Mouse (Mus musculus) embryonic facial prominence, embryonic 15.5 days (tissue): ENCODE results near the gene Nrg4. TPM values are rescaled to one million over a fixed set of nuclear protein-coding genes. Genes with fewer than 3 reads are reported as not detected.

Experiments used
- ATAC-seq: fragments of 200-750 bp; cut with Nextera tagmentation; 2 replicates; pipeline ENCODE4 v1.8.0; 2017; ENCODE audit warnings: low read depth, moderate TSS enrichment; ENCODE audit not compliant: insufficient number of reproducible peaks, low FRiP score, low TSS enrichment
- H3K27ac ChIP-seq: fragments of 300-500 bp; sonication (generic); replicated peaks from 2 replicates; pipeline ENCODE4 v1.5.1; 2015; ENCODE audit warnings: mild to moderate bottlenecking, inconsistent platforms
- H3K27me3 ChIP-seq: fragments of 300-500 bp; sonication (generic); 2 replicates; pipeline ENCODE4 v1.6.1; 2015; ENCODE audit warnings: inconsistent platforms
- H3K36me3 ChIP-seq: fragments of 300-500 bp; sonication (generic); 2 replicates; pipeline ENCODE4 v1.6.1; 2015; ENCODE audit warnings: mild to moderate bottlenecking, inconsistent platforms
- H3K4me1 ChIP-seq: fragments of 300-500 bp; sonication (generic); 2 replicates; pipeline ENCODE4 v1.6.1; 2015; ENCODE audit warnings: inconsistent platforms
- H3K4me2 ChIP-seq: fragments of 300-500 bp; sonication (generic); replicated peaks from 2 replicates; pipeline ENCODE4 v1.6.1; 2015; ENCODE audit warnings: mild to moderate bottlenecking, inconsistent platforms
- H3K4me3 ChIP-seq: fragments of 300-500 bp; sonication (generic); replicated peaks from 2 replicates; pipeline ENCODE4 v1.5.1; 2015; ENCODE audit warnings: mild to moderate bottlenecking, inconsistent platforms
- H3K9ac ChIP-seq: fragments of 300-500 bp; sonication (generic); 2 replicates; pipeline ENCODE4 v1.6.1; 2015; ENCODE audit warnings: inconsistent platforms
- H3K9me3 ChIP-seq: fragments of 300-500 bp; sonication (generic); replicated peaks from 2 replicates; pipeline ENCODE4 v1.6.1; 2016; ENCODE audit warnings: inconsistent platforms
- WGBS: fragments of 180-500 bp; shearing (Covaris S2); methylation state at CpG from one replicate; pipeline ENCODE4 v1.1.7; 2015; 5-methylcytosine and 5-hydroxymethylcytosine counted together
- polyA plus RNA-seq: library from polyadenylated mRNA; unstranded; fragments of >200 nt; fragmentation: Nextera tagmentation; extraction: Ambion mirVana; gene quantifications from 2 replicates; pipeline ENCODE4 v1.2.1, GENCODE M21; 2015

The Nrg4 gene
- polyA plus RNA-seq, 1 experiment from 2014 or later: 1.5 TPM

DNA sequence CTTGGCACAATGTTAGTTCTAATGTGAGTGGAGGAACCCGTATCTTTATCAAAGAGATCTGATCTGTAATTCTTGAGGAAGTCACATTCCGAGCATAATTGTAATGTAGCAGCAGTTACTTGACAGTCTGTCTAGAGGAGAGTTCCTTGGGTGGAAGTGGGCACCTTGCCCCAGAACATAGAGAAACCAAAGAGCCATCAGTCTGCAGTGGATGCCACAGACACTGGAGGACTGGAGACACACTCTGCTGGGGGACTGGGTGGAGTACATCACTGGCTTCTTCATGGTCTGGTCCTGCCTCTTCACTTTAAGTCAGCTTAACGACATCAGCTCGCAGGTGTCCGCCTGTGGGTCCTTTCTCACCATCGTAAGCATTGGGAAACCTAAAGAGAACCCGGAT lies 17.5 kb upstream of the Nrg4 start:
- Histone ChIP-seq H3K4me1 (no peaks in the 10 kb centered on the region), H3K36me3 (no peaks in the 10 kb centered on the region), H3K9ac (no peak overlapping the region), H3K4me2 (no peak overlapping the region), H3K4me3 (no peak overlapping the region), H3K9me3 (no peaks in the 10 kb centered on the region), H3K27ac (no peak overlapping the region), H3K27me3 (no peaks in the 10 kb centered on the region)
- WGBS: 73% methylated on average over 7 of the region's 7 CpGs
- ATAC-seq: no peak

DNA sequence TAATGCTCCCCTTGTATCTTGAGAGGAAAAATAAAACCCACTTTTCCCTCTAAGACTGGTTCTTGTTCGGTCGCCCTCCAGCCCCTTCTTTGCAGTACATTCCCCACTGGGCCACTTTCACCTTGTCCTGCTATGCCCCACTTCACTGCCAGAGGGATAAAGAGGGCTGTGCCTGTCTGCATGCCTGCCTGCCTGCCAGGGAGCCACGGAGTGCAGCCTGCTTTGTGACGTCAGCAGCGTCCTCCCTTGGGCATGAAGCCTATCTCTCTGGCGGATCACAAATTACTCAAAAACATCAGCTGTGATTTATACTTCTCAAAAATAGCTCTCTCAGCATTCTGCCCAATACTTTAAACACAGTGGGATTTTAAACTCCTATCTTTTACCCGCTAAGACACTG lies 6.3 kb upstream of the Nrg4 start:
- Histone ChIP-seq H3K4me1 (peaks cover 19% of the 10 kb centered on the region; the same call in 1 of the 2 replicates), H3K4me3 (no peak overlapping the region), H3K27ac (no peak overlapping the region), H3K27me3 (peaks cover 18% of the 10 kb centered on the region), H3K9me3 (no peaks in the 10 kb centered on the region), H3K9ac (no peak overlapping the region), H3K36me3 (no peaks in the 10 kb centered on the region), H3K4me2 (no peak overlapping the region)
- WGBS: 21% methylated on average over 7 of the region's 7 CpGs
- peak; percentile 29; the same call in 1 of the 2 replicates for ATAC-seq

DNA sequence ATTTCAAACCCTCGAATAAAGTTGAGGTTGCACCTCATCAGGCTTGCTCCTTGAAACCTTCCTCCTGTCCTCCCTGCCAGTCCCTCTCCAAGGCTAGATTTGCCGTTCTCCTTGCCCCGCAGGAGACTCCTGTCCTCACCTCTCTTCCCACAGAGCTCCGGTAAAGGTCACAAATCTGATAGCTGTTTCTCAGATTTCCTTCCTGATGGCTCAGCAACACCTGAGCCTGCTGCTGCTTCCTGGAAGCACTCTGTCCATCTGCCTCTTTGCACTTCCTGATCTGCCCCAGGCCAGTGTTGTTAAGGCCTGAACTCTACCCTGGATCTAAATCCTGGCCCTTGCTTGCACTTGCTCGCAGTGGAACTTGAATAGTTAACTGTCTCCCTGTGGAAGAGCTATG lies 5.8 kb upstream of the Nrg4 start:
- Histone ChIP-seq H3K4me1 (peaks cover 20% of the 10 kb centered on the region), H3K9ac (no peak overlapping the region), H3K4me2 (no peak overlapping the region), H3K9me3 (no peaks in the 10 kb centered on the region), H3K36me3 (no peaks in the 10 kb centered on the region), H3K4me3 (no peak overlapping the region), H3K27ac (no peak overlapping the region), H3K27me3 (peaks cover 20% of the 10 kb centered on the region)
- WGBS: 22% methylated on average over 5 of the region's 5 CpGs
- no peak for ATAC-seq

DNA sequence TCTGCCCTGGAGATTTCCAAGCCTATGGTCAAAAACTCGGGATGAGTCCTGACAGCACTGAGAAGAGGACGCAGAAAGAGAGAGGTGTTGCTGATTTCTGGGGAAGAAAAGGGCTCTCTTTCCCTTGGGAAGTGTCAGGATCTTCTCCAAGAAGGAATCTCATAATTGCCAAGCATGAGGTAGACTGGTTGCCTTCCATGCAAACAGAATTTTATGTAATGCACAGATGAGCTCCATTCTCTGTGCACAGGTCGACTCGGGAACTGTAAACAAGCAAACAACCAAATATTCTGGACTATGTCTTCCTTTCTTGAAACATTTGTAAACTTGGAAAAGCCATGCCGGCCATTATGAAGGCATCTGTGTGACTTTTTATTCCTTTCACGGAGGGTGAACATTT lies 2.8 kb upstream of the Nrg4 start:
- Histone ChIP-seq H3K4me2 (no peak overlapping the region), H3K9me3 (no peaks in the 10 kb centered on the region), H3K27ac (no peak overlapping the region), H3K36me3 (no peaks in the 10 kb centered on the region), H3K4me3 (no peak overlapping the region), H3K9ac (no peak overlapping the region), H3K4me1 (peaks cover 32% of the 10 kb centered on the region), H3K27me3 (peaks cover 32% of the 10 kb centered on the region)
- no peak for ATAC-seq
- 76% methylated on average over 6 of the region's 6 CpGs for WGBS

DNA sequence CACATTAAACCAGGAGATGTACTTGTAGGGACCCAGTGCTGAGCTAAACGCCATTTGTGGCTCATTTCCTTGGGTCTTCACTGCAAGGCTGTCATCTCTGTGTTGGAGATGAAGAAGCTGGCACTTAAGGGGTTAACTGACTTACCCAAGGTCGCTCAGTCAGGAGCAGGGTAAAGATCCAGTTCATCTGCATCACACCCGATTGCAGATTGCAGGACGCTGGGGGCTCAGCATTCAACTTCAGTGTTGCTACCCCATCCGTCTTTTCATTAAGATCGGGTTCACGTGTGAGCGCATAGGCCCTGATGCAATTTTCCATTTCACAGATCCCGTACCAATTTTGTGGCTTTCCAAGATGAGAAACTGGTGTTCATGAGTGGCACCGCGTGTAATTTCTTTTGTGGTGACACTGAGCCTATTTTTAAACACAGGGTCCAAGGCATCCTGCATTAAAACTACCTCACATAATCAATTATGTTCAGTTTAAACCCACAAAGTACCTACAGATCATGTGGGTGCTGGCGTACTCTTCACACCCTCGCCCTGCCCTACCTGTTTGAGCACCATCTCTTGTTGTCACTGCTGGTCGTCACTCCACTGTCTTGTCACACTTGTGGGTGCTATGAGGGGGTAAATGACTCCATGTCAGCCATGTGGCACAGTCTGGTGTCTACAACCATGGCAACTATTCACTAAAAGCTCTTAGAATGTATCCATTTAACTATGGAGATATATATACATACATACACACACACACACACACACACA lies 1.7 kb upstream of the Nrg4 start:
- no peak overlapping the region for H3K4me3 ChIP-seq
- H3K27ac ChIP-seq: no peak overlapping the region
- H3K4me2 ChIP-seq: no peak overlapping the region
- H3K27me3 ChIP-seq: peaks cover 40% of the 10 kb centered on the region
- no peak for ATAC-seq
- H3K36me3 ChIP-seq: no peaks in the 10 kb centered on the region
- 20% methylated on average over 14 of the region's 14 CpGs for WGBS
- H3K9ac ChIP-seq: no peak overlapping the region
- peaks cover 32% of the 10 kb centered on the region for H3K4me1 ChIP-seq
- no peaks in the 10 kb centered on the region for H3K9me3 ChIP-seq

DNA sequence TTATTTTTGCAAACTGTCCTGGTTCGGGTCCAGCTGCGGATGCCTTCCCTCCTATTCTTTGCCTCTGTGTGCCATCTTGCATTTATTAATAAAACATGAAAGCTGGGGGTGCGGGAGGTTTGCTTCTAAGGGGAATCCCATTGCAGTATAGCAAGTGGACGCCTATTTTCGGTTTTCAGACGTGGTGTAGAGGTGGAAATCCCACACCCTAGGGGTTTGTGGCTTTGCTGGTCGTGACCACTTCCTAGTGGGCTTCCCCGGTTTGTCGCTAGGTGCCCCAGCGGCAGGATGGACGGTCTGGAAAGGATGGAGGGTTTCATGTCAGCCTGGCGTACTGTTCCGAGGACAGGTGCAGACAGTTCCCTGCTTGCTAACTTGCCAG lies 581 bp upstream of the Nrg4 start:
- peak overlapping the region; percentile 86 for H3K4me2 ChIP-seq
- H3K27ac ChIP-seq: no peak overlapping the region
- no peaks in the 10 kb centered on the region for H3K9me3 ChIP-seq
- H3K4me3 ChIP-seq: peak overlapping the region; percentile 61
- no peaks in the 10 kb centered on the region for H3K36me3 ChIP-seq
- peaks cover 26% of the 10 kb centered on the region for H3K4me1 ChIP-seq
- peaks cover 45% of the 10 kb centered on the region for H3K27me3 ChIP-seq
- WGBS: 0% methylated on average over 13 of the region's 13 CpGs
- peak overlapping the region; percentile 60 for H3K9ac ChIP-seq
- ATAC-seq: no peak

DNA sequence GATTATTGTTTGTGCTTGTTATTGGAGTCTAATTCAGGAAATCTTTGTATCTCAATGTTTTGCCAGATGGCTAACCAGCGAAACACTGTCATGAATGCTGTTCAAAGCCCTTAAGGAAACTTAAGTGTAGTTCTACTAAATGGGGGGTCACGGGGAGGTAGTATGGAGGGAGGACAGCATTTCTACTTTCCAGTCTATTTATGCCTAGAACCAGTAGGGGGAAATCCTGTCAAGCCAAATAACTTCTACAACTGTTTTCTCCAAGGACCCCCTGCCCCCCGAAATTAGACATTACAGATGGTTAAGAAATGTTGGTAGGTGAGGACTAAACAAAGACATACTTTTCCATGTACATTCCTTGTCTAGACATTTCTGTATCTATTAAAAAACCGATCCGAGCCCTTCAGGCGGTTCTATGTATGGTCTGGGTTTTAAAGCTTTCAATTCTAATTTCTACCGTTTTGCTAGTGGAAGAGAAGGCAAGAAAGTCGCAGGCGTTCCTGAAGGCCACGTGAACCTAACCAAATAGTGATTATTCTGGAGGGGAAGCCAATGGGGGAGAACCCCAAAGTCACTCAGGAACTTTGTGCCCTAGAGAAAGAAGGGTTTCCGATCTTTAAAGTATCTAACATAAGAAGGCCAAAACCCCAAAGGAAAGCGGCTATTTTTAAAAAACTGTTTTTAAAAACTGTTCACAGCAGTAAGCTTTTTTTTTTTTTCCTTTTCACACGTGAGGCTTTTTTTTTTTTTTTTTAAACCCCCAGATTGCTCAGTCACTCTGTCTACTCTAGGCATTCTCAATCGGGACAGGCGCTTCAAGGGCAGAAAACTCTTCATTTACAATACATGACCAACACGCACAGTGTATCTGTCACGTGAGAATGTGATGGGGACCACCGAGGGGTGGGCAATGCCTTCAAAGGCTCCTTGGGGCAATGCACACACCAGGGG lies 805 bp downstream of the Nrg4 start:
- Histone ChIP-seq H3K4me1 (peaks cover 16% of the 10 kb centered on the region), H3K9ac (peak overlapping the region; percentile 60; the same call in 1 of the 2 replicates), H3K9me3 (no peaks in the 10 kb centered on the region), H3K27me3 (peaks cover 45% of the 10 kb centered on the region), H3K4me3 (peak overlapping the region; percentile 61), H3K27ac (no peak overlapping the region), H3K4me2 (peak overlapping the region; percentile 86), H3K36me3 (no peaks in the 10 kb centered on the region)
- ATAC-seq: no peak
- WGBS: 12% methylated on average over 18 of the region's 18 CpGs

DNA sequence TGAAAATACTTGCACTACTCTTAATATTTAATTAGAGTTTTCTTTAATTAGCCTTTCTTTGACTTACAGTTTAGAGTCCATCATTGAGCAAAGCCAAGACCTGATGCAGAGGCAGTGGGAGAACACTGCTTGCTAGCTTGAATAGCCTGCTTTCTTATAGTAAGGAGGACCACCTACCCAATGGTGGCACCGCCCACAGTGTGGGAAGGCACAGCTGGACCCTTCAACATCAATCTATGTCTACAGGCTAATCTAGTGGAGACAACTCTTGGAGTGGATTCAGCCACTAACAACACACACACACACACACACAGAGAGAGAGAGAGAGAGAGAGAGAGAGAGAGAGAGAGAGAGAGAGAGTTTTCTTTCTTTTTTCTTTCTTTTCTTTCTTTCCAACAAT lies 1.6 kb downstream of the Nrg4 start:
- no peak overlapping the region for H3K4me3 ChIP-seq
- H3K27ac ChIP-seq: no peak overlapping the region
- H3K27me3 ChIP-seq: peaks cover 43% of the 10 kb centered on the region
- no peaks in the 10 kb centered on the region for H3K9me3 ChIP-seq
- 44% methylated on average over 1 of the region's 1 CpGs for WGBS
- H3K4me2 ChIP-seq: no peak overlapping the region
- H3K4me1 ChIP-seq: peaks cover 16% of the 10 kb centered on the region
- no peaks in the 10 kb centered on the region for H3K36me3 ChIP-seq
- no peak overlapping the region for H3K9ac ChIP-seq
- ATAC-seq: no peak

DNA sequence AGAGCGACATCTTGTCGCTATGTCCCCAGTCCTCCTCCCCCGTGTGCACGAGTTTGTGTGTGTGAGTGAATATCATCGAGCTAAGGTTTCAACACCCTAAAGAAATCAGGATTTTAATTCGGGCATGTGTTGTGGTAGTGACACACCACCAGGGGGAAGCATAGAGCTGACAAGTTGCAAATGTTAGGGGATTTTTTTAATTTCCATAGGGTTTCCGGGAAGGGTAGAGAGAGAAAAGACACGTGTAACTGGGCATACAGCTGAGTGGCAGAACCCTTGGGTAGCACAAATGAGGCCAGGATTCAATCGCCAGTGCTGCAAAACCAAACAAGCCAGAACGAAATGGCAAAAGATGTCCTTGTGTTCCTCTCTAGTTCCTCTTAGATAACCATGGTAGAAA lies 2.1 kb downstream of the Nrg4 start:
- Histone ChIP-seq H3K4me1 (peaks cover 16% of the 10 kb centered on the region), H3K4me2 (no peak overlapping the region), H3K27me3 (peaks cover 42% of the 10 kb centered on the region), H3K9ac (no peak overlapping the region), H3K9me3 (no peaks in the 10 kb centered on the region), H3K36me3 (no peaks in the 10 kb centered on the region), H3K27ac (no peak overlapping the region), H3K4me3 (no peak overlapping the region)
- no peak for ATAC-seq
- WGBS: 48% methylated on average over 10 of the region's 10 CpGs

DNA sequence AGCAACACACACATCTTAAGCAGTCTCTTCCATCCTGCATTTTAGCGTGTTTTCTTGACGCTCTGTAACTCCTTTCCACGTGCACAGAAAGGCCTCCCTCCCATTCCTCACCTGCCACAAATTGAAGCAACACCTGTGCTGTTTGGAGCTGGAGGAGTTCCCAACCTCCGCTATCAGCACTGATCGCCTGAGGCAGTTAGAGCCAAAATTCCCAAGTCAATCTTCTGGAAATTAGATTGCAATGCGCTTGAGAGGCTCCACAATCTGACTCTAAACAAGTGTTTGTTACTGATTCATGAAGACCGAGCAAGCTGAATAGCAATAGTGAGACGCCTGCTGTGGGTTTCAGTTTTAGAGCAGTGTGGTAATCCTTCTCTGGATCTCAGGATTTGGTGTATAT lies 2.6 kb downstream of the Nrg4 start:
- Histone ChIP-seq H3K4me2 (no peak overlapping the region), H3K36me3 (no peaks in the 10 kb centered on the region), H3K4me1 (peaks cover 16% of the 10 kb centered on the region), H3K27ac (no peak overlapping the region), H3K4me3 (no peak overlapping the region), H3K9ac (no peak overlapping the region), H3K9me3 (no peaks in the 10 kb centered on the region), H3K27me3 (peaks cover 38% of the 10 kb centered on the region)
- ATAC-seq: no peak
- 40% methylated on average over 8 of the region's 8 CpGs for WGBS

DNA sequence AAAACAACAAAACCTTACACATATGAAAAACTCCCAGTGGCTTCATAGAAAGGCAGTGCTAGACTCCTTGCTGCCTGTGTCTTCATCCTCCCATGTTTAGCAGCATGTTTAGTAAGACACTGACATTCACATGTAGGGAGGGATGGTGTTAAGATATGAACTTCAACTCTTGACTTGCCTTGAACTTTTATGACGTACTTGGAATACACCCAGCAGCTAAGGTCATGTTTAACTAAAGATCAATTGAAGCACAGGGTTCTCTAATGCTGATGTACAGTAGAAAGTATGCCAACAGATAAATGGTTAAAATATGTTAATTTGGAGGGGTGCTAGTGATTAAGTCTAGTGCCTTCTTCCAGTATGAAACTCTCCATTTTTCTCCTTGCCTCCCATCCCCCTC lies 4.0 kb downstream of the Nrg4 start:
- Histone ChIP-seq H3K27ac (no peak overlapping the region), H3K9ac (no peak overlapping the region), H3K27me3 (peaks cover 25% of the 10 kb centered on the region), H3K4me1 (peaks cover 12% of the 10 kb centered on the region), H3K9me3 (no peaks in the 10 kb centered on the region), H3K36me3 (no peaks in the 10 kb centered on the region), H3K4me3 (no peak overlapping the region), H3K4me2 (no peak overlapping the region)
- ATAC-seq: no peak
- 78% methylated on average over 1 of the region's 1 CpGs for WGBS
